Mouse (Mus musculus) spleen, adult 2 months (tissue): ENCODE results near the gene Wdr20.

ENCODE experiments used
- CTCF ChIP-seq: fragments of 200-500 bp; IDR thresholded peaks from 2 replicates; pipeline ENCODE4 v1.5.1; 2011; ENCODE audit warnings: mild to moderate bottlenecking, inconsistent platforms; ENCODE audit not compliant: insufficient read depth, insufficient read length, insufficient replicate concordance; ENCODE audit errors: extremely low read depth
- POLR2A ChIP-seq: fragments of 200-500 bp; IDR thresholded peaks from 2 replicates; pipeline ENCODE4 v1.6.1; 2011; ENCODE audit warnings: low read depth, low read length, inconsistent platforms

GRCm38 (mm10) chr12:110758932-110759331 is 21.2 kb downstream of the Wdr20 start:
- TF ChIP-seq CTCF: no peak
- TF ChIP-seq POLR2A: no peak
